Mouse (Mus musculus): ENCODE results near the gene Cdx2.

Cdx2 gene

GRCm38 (mm10) chr5:147292506-147293120 is 14.5 kb downstream of the Cdx2 start:
- no peak for DNase-seq (ENCODE audit: low read depth, low spot score)

GRCm38 (mm10) chr5:147291764-147292505 is 15.1 kb downstream of the Cdx2 start:
- no peak for DNase-seq (ENCODE audit: low read depth, low spot score)

GRCm38 (mm10) chr5:147284365-147284764 is 22.7 kb downstream of the Cdx2 start:
- peak; percentile 11 for DNase-seq (ENCODE audit: low read depth, low spot score)

GRCm38 (mm10) chr5:147277547-147277925 is 29.5 kb downstream of the Cdx2 start:
- DNase-seq (ENCODE audit: low read depth, low spot score) = no peak

GRCm38 (mm10) chr5:147276701-147277546 is 30.1 kb downstream of the Cdx2 start:
- DNase-seq (ENCODE audit: low read depth, low spot score) = no peak

- DNase-seq (ENCODE audit: low read depth, low spot score) = no peak
Measured at GRCm38 (mm10) chr5:147275761-147276160, 31.3 kb downstream of the Cdx2 start.

- DNase-seq (ENCODE audit: low read depth, low spot score) = no peak
Measured at GRCm38 (mm10) chr5:147274174-147275141, 32.6 kb downstream of the Cdx2 start.

- DNase-seq (ENCODE audit: low read depth, low spot score) = no peak
Measured at GRCm38 (mm10) chr5:147272808-147273345, 34.2 kb downstream of the Cdx2 start.

GRCm38 (mm10) chr5:147272046-147272807 is 34.8 kb downstream of the Cdx2 start:
- DNase-seq (ENCODE audit: low read depth, low spot score) = no peak

- no peak for DNase-seq (ENCODE audit: low read depth, low spot score)
Measured at GRCm38 (mm10) chr5:147270673-147271655, 36.1 kb downstream of the Cdx2 start.

GRCm38 (mm10) chr5:147269926-147270672 is 37.0 kb downstream of the Cdx2 start, which contains the start of gene Pdx1:
TSS of gene Pdx1 (plus strand) at chr5:147269959.
- no peak for DNase-seq (ENCODE audit: low read depth, low spot score)

- DNase-seq (ENCODE audit: low read depth, low spot score) = no peak
Measured at GRCm38 (mm10) chr5:147269371-147269770, 37.7 kb downstream of the Cdx2 start.

GRCm38 (mm10) chr5:147268728-147269127 is 38.3 kb downstream of the Cdx2 start:
- DNase-seq (ENCODE audit: low read depth, low spot score) = no peak

GRCm38 (mm10) chr5:147267434-147267833 is 39.6 kb downstream of the Cdx2 start:
- DNase-seq (ENCODE audit: low read depth, low spot score) = no peak

- DNase-seq (ENCODE audit: low read depth, low spot score) = no peak
Measured at GRCm38 (mm10) chr5:147263945-147264344, 43.1 kb downstream of the Cdx2 start.

- no peak for DNase-seq (ENCODE audit: low read depth, low spot score)
Measured at GRCm38 (mm10) chr5:147261899-147262541, 45.0 kb downstream of the Cdx2 start.

- DNase-seq (ENCODE audit: low read depth, low spot score) = no peak
Measured at GRCm38 (mm10) chr5:147260778-147261177, 46.3 kb downstream of the Cdx2 start.

GRCm38 (mm10) chr5:147260189-147260588 is 46.9 kb downstream of the Cdx2 start:
- no peak for DNase-seq (ENCODE audit: low read depth, low spot score)

Measured in CD4-positive, CD25-positive, alpha-beta regulatory T cell, adult 2 months (primary cell).